Mouse (Mus musculus) myocyte (in vitro differentiated cells): Measurements from ENCODE around the gene Ubr2.

Experiments
- MAX ChIP-seq: IDR thresholded peaks from one replicate; pipeline ENCODE4 v1.6.1; 2011; ENCODE audit warnings: low read depth, mild to moderate bottlenecking, control low read depth
- MYOG ChIP-seq, 3 experiments: IDR thresholded peaks; one replicate each; pipeline ENCODE4 v1.6.1; 2011; ENCODE audit warnings: control low read depth in 2 of 3, low read depth in 2 of 3, mild to moderate bottlenecking in 2 of 3; ENCODE audit not compliant: insufficient read length in 2 of 3, control insufficient read depth in 1 of 3, insufficient read depth in 1 of 3
- POLR2A ChIP-seq: IDR thresholded peaks from one replicate; pipeline ENCODE4 v1.6.1; 2011; ENCODE audit warnings: low read depth, mild to moderate bottlenecking, control low read depth, moderate library complexity; ENCODE audit not compliant: insufficient read length
- SRF ChIP-seq: IDR thresholded peaks from one replicate; pipeline ENCODE4 v1.6.1; 2011; ENCODE audit warnings: low read depth; ENCODE audit not compliant: control insufficient read depth, insufficient read length
- USF1 ChIP-seq: IDR thresholded peaks from one replicate; pipeline ENCODE4 v1.6.1; 2011; ENCODE audit warnings: low read depth, mild to moderate bottlenecking, control low read depth, moderate library complexity

DNA sequence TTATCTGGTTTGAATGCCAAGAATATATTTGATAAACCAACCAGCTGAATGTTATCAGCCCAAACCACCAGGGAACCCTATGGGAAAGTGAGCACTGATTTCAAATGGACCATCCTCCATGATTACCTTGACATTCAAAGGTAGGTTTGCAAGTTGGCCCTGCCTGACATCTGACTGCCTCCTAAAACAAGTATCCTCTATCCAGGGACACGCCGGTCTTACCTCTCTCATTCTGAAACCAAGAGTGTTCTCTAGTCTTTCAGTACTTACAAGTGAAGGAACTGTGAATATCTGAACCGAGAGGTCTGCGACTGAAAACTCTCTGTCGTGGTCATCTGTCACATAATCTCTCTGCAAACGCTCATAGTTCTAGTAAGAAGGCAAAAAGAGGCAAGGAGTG lies 30.3 kb downstream of the Ubr2 start:
- TF ChIP-seq POLR2A (no peak), USF1 (no peak), SRF (no peak), MAX (no peak), MYOG (IDR thresholded peaks at IDR 0.05; ENCODE audit: control insufficient read depth in 1 of 3, insufficient read depth in 1 of 3, insufficient read length in 2 of 3, low read depth in 2 of 3) (no peak)
